Mouse (Mus musculus) MEL-GATA-1-ER (cell line): ENCODE data around the gene Npas2.
A peak's percentile ranks its signal among the peaks of the same experiment; 100 is the strongest.

Experiments
- DNase-seq: peaks from one replicate; pipeline ENCODE4 v3.0.0-alpha.2; 2012; ENCODE audit warnings: low read depth; ENCODE audit errors: extremely low read depth

Npas2 gene

DNA sequence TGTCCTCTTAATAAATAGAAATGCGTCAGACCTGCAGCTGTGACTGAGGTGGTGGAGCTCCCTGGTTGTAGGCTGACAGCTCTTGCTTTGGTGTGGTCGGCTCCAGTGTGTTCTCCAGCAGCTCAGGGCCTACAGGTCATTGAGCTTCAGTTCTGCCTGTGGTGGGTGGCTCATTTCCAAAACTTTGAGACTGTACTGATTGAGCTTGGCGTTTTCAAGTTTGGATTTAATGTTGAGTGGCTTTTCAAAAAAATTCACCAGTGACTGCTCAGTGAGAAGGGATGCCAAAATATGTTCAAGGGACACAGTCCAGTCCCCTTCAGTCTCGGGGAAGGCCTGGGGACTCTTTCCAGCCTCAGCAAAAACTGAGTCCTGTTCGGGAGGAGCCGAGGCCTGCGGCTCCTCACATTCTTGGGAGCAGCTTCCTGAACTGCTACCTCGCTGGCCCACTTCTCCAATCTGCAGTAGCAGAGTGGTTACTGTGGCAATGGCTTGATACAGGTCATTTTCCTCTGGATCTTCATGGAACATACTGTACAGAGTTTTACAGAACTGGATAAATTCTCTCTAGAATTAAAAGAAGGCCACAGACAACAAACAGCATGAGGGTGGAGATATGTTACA lies 178.8 kb downstream of the Npas2 start:
- no peak for DNase-seq

DNA sequence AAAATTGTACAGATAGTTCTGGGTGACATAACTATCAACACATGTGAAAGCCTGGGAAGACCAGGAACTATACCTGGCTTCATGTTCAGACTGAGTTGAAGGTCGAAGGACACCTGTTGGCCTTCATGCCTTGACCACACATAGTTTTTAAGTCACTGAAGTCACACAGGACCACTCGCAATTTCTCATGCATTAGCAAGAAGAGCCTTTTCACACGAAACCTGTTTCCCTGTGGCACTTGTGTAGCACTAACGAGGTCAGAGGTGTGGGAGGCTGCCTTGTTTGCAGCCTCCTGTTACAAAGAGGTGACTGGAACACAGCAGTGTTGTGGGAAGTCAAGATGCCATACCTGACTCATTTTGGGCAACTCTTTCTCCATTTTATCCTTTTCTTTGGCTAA lies 179.8 kb downstream of the Npas2 start:
- no peak for DNase-seq

DNA sequence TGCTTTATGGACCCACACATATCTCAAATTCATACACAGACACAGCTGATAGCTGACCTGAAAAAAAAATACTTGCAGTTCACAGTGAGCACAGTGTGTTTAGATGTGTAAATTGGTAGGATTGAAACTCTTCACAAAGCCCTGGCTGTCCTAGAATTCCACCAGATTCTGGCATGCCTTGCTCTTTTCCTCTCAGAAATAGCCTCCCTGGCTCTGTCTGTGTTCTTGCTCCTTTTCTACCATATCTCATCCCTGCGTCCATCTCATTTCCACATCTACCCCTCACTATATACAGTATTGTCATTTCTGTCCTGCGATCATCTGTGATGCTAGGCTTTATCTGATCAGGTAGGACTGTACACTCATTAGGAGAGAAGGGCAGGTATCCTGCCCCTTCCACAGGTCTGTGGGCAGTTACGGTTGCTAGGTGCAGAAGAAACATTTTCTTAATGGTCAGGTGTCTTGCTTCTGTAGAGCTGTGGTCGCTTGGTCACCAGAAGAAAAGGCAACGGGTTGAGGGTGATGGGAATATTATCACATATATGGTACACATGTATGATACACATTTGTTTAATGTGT lies 180.8 kb downstream of the Npas2 start:
- no peak for DNase-seq

DNA sequence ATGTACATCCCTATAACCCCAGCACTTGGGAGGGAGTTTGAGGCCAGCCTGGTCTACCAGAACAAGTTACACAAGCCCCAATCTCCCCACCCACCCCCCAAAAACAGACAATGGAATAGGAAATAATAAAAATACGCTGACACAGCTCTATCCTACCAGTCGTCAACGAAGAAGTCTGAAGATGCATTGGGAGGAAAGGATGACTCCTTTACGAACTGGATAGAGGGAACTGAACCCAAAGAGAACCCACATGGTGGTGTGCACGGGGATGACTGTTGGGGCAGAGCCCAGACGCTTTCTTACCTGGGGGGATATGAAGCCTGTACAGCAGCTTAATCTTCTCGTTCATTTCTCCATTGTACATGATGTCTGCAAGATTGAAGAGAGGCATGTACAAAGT lies 182.6 kb downstream of the Npas2 start:
- DNase-seq, result no peak

DNA sequence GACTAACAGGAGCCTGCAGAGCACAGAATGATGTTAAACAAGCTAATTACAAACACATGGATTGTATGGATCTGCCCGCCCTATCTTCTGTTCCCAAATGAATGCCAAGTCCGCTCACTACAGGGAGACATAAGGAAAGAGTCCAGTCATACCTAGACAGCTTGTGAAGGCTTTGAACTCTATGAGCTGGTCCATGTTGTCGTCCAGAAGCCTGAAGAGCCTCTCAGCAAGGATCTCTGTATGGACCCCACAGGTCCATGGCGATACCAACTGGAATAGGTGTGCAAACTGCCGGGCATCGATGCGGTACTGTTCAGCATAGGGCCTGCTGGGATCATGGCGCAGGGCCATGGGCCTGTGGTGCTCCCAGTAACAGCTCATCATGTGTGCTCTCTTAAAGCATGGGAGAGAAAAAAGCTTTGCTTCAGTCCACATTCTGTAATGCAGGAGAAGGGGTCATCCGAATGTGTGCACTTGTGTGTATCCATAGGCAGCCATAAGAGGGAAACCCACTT lies 183.3 kb downstream of the Npas2 start:
- no peak for DNase-seq

DNA sequence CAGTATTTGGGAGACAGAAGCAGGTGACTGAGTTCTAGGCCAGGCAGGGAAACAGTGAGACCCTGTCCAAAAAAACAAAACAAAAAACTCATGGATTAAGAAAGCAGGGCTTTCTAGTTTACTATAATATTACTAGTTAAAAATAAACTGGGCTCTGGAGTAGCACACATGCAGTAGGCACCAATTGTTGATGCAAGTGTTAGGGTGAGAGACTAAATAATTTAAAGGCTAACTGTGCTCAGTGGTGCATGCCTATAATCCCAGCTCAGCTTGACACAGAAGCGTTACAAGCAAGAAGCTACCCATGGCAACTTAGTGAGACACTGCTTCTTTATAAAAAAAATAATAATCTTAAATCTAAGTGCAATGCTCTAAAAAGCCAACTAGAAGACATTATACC lies 185.0 kb downstream of the Npas2 start:
- DNase-seq, result no peak

DNA sequence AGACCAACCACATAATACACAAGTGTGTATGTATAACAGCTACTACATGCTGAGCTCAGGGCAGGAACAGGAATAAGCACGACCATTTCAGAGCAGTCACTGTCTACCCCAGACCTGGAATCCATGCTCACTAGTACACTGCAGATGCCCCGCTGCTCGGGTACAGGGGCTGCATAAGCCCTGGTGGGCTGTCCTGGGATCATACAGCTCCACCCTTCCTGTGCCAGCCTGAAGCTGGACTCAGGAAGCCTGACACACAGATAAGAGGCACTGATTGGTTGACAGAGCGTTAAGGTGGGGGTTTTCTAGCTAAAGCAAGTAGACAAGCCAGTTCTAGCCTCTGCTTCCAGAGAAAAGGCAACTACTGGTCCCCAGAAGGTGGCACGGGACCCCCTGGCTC lies 185.5 kb downstream of the Npas2 start:
- DNase-seq, result no peak

DNA sequence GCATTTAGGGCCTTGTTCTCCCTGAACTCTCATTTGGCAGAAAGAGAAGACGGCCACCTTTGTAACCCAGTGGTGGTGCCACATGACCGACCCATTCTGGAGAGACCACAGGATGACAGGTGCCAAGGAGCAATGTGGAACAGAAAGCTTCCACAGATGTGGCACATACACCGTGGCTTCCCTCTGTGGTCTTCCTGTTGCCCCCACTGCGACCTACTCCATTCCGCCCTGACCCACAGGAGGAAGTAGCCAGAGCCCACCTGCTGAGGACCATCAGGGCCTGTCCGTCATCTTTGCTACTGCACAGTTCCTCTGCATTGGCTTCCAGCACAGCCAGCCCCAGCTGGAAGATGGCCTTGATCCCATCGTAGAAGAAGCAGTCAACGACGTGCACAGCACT lies 187.5 kb downstream of the Npas2 start:
- no peak for DNase-seq

DNA sequence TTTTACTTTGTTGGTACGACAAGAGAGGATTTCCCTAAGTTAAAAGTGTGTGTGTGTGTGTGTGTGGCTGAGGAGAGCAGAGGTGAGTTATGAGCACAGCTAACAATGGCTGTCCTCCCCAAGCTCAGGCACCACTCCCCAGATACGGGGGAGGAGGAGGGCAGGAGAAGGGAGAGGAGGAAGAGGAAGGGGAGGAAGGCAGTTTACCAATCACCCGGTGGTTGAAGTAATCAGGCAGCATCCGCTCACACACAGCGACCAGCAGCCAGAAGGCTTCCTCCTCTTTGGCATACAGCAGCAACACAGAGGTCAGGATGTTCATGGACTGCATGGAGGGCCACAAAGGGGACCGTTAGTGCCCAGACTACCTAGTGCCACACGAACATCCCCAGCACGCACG lies 191.4 kb downstream of the Npas2 start:
- no peak for DNase-seq

DNA sequence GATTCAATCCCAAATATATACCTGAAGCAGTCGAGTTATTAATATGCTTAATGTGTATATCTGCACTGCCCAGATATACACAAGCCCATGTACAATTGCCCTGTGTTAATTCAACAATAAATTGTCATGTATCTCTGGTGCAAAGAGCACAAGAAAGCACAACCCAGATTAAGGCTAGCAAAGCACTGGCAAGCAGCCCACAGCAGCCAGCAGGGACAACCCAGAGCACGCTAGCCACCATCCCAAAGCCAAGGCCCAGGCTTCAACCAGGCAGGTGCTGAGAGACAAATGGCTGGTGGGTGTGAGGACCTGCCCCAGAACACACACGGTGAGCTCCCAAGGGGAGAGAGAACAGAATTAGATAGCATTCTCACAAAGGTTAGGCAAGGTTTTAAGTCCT lies 192.9 kb downstream of the Npas2 start:
- no peak for DNase-seq

DNA sequence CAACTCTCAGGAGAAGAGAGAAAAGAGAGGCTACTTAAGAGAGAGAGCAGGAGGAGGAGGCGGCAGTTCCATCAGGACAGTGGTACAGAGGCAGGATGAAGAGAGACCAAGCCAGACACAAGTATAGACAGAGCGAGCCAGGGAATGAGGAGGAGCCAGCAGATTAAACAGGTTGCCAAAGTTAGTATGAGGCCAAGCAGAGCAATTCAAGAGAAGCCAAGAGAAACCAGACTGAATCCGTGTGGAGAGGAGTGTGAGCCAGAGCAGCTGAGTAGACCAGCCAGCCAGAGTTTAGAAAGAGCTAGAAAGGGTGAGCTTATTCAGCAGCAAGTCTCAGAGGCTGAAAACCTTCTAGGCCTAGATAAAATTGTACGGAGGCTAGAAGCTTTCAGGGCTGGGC lies 194.0 kb downstream of the Npas2 start:
- no peak for DNase-seq

DNA sequence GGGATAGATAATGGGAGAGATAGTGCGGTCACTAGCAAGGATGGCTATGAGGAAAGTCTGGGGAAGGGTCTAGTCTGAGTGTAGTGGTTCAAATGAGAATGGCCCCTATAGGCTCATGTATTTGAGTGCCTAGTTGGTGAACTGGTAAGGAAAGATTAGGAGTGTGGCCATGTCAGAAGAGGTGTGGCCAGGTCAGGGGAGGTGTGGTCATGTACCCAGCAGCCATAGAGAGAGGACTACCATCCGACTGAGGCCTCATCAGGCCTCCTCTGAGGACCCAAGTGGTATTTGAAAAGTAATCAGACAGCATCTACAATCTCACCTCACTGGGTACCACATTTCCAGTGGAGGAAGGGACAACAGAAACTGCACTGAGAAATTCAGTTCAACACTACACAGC lies 194.6 kb downstream of the Npas2 start:
- DNase-seq, result no peak

DNA sequence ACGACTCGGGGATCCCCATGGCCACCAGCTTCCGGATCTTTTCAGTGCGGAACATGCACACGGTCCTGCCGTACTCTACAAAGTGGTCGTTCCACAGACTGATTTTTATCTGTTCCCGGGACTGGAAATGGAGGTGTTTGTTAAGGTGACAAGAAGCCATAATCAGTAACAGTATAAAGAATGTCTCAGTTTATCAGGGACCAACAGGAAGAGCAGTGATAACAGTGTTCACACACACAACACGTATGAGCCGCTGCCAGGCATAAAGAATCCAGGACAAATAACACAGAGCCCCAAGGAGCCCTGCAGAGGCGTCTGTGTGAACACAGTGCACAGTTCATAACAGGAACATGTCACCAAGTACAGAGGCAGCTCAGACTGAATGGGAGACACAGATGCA lies 195.8 kb downstream of the Npas2 start:
- no peak for DNase-seq

DNA sequence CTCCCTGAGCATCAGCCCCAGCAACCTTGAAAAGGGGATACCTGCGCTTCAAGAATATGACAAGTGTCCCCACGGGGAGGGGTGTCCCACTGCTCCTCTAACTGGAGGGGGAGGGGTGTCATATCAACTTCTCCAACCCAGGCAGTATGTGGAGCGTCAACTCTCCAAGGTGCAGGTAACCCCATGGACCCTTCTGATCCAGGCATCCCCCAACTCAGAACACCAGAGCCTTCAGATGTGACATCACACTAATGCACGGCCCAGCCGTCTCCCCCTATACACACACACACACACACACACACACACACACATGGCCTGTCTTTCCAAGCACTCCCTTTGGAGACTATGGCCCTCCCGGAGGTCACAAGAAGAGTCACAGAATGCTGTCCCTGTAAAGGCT lies 198.1 kb downstream of the Npas2 start:
- DNase-seq, result no peak

DNA sequence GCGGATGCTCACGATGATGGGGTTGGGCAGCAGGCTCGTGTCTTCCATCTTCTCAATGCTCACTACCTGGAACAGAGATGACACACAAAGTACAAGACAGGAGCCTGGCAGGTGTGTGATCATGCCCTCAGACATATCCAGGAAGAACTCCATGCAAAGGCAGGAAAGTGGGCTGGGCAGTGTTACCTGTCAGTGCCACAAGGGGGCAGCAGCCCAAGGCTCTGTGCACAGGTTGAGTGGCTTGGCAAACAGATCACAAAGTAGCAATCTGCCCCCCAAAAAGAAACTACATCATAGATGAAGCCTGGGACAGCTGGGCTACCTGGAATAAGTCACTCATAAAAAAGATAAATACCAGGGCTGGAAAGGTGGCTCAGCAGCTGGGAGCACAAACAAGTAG lies 198.7 kb downstream of the Npas2 start:
- DNase-seq, result no peak

DNA sequence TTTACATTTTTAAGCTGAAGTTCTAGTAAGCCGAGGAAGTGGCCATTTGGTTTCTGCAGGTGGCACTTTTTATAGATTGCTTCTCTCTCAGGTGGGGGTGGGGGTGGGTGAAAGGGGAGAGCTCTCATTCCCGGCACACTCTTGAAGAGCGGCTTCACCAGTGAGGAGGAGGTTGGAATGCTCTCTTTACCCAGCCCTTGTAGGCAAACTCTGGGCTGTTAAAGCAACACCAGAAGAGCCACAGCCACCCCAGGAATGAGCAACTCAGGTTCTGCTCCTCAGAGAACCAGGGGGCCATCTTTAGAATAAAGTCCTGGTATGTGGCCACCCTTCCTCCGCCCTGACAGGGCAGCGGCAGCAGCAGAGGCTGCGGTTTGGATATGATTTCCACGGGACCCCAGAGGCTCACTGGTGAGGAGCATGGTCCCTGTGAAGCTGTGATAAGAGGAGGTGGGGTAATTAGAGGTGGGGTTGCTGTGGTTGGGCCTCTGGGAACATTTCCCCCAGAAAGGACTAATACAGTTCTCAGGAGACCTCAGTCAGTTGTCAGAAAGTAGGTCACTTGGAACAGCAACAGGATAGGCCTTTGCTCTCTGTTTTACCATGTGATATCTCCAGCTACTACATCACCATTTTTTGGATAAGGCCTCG lies 199.8 kb downstream of the Npas2 start:
- DNase-seq, result peak; percentile 77

DNA sequence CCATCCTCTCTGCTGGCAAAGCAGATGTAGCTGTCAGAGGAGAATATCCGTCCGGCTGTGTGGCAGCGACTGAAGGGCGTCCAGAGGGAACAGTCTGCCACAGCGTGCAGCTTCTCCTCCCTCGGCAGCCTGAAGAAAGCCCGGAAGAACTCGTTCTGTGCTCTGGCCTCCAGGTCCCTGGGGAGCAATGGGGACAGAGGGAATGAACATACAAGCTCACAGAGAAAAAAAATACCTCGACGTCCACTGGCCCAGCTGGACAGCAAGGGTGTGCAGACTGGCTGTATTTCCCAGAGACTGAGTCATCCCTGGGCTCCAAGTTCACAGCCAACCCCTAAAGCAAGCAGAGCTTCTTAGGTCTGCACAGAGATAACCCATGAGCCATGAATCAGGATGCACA lies 200.6 kb downstream of the Npas2 start:
- DNase-seq, result no peak

DNA sequence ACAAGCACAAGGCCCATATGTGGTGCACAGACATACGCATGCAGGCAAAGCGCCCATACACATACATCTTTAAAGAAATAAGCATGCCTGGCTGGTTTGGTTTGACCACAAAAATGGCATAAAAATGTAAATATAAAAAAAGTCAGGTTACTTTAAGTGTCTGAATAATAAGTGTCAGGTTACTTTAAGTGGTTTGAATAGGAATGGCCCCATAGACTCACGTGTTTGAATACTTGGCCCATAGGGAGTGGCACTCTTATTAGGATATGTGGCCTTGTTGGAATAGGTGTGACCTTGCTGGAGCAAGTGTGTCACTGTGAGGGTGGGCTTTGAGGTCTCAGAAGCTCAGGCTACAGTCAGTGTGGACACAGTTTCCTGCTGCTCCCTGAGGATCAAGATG lies 201.1 kb downstream of the Npas2 start:
- DNase-seq, result no peak

DNA sequence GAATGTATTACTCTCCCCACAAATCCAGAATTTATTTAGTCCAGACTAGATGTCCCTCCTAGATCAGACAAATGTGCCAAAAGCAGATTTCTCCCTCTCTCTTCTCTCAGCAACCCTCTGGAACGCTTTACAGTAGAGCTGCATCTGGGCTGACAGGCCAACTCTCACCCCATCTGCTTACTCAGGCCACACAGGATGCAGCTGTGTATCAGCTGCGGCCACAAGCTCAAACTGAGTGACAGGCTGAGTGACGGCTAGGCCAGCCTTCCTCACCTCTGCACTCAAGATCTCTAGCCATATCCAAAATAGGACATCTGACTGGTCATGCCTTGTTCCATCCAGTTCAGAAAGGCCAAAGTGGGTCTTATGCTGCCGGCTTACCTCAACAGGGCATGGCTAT lies 202.8 kb downstream of the Npas2 start:
- no peak for DNase-seq

DNA sequence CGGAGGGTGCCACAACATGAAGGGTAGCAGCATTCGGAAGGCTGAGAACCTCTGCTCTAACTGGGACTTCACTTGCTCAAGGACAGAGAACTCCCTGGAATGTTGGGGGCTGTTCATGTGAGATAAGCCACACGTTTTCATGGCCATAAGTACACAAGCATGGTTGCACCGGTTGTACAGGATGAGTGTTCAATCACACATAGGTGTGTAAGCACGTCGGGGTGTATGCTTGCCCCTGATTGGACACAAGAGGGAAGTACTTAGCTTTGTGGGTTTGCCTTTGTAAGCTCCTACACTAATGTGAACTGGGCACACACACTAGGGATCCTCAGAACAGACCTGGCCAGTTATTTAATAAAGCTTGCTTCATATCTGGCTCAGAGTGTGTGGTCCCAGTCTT lies 204.8 kb downstream of the Npas2 start:
- no peak for DNase-seq

DNA sequence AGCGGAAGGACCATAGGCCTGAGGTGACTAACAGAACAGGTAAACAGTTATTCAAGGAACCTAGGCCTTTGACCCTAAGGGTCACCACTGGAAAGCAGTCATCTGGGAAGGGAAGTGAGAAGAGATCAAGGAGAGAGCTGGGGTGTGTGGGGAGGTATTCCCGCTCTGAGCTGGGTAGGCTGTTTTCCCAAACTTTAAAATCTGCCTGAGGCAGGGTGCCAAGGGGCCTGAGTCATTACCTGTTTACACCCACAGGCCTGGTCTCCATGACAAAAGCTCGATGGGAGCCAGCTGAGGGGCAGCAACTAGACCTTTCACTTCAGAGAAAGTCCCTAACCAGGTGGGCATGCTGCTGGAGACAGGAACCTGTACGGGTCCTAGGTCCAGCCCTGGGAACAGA lies 205.7 kb downstream of the Npas2 start:
- DNase-seq, result no peak

DNA sequence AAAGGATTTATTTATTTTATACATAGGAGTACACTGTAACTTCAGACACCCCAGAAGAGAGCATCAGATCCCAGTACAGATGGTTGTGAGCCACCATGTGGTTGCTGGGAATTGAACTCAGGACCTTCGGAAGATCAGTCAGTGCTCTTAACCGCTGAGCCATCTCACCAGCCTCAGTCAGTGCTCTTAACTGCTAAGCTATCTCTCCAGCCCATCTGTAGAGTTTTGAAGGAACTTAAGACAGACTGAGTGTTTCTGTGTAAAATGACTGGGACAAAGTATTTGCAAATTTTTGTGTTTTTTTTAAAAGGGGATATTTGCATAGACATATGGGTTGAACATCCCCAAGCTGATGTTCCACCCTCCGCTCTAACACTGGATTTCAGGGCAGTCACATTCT lies 206.6 kb downstream of the Npas2 start:
- no peak for DNase-seq

DNA sequence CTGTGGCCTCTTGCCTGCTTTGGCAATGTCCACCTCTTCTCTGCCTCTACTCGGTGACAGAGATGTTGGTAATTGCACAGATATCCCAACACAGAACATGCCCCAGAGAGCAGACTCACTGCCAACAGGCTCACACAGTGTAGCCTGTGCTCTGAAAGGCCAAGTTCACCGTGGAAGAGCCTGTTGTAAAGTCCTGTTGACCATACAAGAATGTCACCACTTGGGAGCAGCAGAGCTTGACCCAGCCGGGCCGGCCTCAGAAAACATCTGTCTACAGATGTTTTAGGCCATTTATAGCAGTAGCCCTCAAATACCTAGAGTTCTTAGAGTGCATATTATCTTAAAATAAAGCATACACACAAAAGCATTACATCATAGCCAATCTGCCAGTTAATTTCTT lies 213.6 kb downstream of the Npas2 start:
- DNase-seq, result no peak
